Mouse (Mus musculus): ENCODE data around the gene Col9a1.

Gene Col9a1

GRCm38 (mm10) chr1:24177224-24177851, at the start of gene Col9a1:
Gene Col9a1, plus strand, starts transcription at chr1:24177610.
- no peak for DNase-seq (ENCODE audit: extremely low spot score, low read depth, low spot score)

- no peak for DNase-seq (ENCODE audit: extremely low spot score, low read depth, low spot score)
These were observed 49.5 kb upstream of the Col9a1 start for GRCm38 (mm10) chr1:24127866-24128265.

DNA sequence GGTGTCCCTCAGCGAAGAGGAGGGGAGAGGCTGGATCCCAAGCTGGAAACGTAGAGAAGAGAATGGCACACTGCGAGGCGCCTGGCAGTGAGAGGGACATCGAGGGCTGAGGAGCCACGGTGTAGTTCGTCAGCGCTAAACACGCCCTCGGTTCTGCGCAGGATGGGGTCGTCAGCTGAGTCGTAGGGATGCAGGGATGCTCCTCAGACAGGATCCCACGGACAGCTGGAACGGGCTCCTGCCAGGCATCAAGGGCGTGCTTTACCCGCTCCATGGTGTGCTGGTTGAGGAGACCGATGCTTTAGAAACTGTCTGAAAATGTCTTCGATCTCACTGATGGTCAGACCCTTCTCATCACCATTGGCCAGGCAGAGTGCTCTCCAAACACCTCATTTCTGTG, 43.6 kb upstream of the Col9a1 start:
- no peak for DNase-seq (ENCODE audit: extremely low spot score, low read depth, low spot score)

DNA sequence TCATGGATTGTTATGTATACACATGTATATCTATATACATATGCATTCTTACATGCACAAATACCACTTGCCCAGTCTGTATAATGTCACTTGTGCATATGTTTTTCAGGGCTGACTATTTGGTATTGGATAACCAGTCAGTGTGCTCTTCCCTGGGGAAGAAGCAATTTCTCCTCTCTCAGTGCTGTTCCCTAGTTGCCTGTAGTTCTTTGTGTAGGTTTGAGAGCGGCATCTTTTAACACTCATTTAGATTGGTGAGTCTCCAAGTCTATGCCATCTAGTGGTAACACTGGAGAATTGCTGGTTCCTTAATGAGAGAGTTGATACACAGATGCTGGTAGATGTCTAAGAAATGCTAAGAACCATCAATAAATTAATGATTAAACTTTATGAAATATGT, 42.6 kb upstream of the Col9a1 start:
- no peak for DNase-seq (ENCODE audit: extremely low spot score, low read depth, low spot score)

DNA sequence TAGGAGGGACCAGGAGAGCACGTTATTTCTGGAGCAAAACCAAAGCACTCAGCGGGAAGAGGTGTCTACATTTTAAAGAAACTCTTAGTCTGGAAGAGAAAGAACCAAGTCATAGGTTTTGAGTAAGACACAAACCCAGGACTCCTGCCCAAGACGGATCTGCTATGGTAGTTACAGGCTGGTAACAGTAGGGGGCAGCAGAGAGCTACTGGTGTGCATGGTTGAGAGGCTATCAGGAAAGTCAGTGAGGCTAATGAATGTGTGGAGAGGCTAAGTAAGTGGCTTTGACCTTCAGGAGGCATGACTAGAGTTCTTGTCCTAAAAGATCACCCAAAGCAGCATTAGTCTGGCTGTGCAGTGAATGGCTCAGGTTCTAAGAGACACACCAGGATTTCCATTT, 40.3 kb upstream of the Col9a1 start:
- DNase-seq (ENCODE audit: extremely low spot score, low read depth, low spot score), result no peak

DNA sequence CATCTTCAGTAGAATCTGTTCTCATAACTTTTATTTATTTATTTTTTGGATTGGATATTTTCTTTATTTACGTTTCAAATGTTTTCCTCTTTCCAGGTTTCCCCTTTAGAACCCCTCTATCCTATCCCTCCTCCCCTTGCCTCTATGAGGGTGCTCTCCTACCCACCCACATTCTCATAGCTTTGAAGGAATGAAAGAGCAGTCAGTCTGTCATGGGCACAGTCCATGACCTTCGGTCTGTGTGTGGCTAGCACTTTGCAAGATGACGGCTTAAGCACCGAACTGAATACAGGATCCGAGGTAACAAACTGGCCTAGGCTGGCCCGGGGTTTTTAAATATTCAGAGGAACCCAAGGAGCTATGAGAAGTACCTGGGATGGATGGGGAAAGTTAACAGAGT, 36.9 kb upstream of the Col9a1 start:
- no peak for DNase-seq (ENCODE audit: extremely low spot score, low read depth, low spot score)

DNA sequence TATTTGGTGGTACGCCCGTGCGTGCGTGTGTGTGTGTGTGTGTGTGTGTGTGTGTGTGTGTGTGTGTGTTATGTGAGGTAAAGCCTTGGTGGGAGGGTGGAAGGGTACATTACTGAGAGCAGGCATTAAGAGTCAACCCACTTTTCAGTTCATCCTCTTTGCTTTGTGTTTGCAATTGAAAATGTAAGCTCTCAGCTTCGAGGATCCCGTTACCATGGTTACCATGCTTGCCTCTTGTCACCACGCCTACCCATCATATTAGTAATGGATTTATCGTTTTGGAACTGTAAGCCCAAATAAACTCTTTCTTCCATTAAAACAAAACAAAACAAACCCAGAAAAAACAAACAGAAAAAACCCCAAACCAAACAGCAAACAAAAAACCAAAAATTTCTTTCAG, 33.9 kb upstream of the Col9a1 start:
- DNase-seq (ENCODE audit: extremely low spot score, low read depth, low spot score), result no peak

DNA sequence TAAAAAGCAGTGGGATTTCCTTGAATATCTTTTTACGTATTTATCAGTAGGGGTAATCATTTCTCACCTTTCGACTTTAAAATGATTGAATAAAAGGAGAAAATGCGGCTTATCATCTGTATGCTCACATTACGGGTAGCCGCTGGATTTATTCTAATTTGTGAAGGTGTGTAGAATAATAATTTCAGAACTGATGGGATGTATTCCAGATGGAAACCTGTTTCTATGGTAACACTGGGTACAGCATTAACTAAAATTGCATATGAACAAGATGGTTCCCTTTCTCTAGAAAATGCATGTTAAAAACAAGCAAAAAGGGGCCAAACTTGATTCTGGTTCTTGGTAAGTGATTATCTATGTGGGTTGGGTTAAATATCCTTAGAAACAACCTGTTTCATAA, 19.7 kb upstream of the Col9a1 start:
- no peak for DNase-seq (ENCODE audit: extremely low spot score, low read depth, low spot score)

- no peak for DNase-seq (ENCODE audit: extremely low spot score, low read depth, low spot score)
These were observed 8.0 kb upstream of the Col9a1 start for GRCm38 (mm10) chr1:24169410-24169809.

GRCm38 (mm10) chr1:24171205-24171866, 6.1 kb upstream of the Col9a1 start:
- DNase-seq (ENCODE audit: extremely low spot score, low read depth, low spot score), result no peak

DNA sequence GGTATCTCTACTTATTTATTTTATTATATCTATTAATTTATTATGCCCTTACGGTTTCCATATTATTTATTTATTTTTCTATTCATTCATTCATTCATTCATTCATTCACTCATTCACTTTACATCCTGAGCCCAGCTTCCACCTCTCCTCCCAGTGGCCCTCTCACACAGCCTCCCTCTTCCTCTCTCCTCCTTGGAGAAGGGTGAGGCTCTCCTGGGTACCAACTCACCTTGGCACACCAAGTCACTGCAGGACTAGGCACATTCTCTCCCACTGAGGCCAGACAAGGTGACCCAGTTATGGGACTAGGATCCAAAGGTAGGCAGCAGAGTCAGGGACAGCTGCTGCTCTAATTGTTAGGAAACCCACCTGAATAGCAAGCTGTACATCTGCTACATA, 5.5 kb upstream of the Col9a1 start:
- no peak for DNase-seq (ENCODE audit: extremely low spot score, low read depth, low spot score)

DNA sequence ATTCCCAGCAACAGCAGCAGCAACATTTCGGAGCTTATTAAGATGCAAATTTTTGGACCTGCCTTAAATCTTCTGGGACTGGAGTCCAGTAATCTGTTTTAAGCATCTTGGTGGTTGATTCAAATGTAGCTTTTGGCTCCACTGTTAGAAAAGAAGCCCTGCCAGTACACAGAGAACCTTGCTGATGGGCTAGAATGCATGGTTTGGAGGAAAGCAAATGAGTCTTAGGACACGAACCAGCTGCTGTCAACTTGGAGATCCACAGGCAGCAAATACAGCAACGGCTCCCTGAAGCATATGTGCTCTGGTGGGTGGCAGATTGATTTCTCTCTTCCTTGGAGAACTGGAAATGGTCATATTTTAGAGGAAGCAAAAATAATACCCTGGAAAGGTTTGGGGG, 4.8 kb upstream of the Col9a1 start:
- DNase-seq (ENCODE audit: extremely low spot score, low read depth, low spot score), result no peak

DNA sequence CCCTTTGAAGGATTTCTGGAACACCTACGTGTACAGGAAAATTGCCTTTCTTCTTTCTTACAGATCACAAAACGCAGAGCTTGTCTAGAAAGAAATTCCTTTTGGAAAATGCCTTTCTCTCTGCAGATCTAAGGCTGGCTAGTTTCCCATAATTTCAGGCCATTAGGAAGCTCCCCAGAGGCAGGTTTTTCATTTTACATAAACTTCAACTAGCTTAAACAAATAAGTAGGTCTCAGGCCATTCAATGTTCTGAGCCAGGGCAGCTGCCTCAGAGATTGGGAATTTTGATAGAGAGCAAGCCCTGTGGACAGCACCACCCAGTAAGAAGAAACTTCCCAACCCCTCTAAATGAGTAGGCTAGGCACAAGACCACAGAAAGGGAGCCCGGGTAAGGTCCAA, 1.6 kb upstream of the Col9a1 start:
- DNase-seq (ENCODE audit: extremely low spot score, low read depth, low spot score), result no peak

DNA sequence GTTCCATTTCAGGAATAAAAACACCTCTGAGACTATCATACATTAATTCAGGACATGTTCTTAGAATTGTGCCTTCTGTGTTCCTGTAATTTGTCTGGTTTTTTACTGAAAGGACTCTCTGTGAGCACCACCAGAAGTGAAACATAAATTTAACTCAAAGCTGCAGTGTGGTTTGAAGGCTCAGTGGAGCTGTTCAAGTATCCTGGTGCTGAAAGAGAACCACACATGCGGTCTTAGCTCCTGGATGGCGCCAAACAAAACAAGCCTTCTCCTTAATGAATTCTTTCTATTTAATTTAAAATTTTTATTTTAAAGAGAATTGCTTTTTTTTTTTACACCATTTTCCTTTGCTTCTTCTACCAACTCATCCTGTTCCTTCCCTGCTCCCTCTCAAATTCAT, 2.4 kb downstream of the Col9a1 start:
- DNase-seq (ENCODE audit: extremely low spot score, low read depth, low spot score), result no peak

- DNase-seq (ENCODE audit: extremely low spot score, low read depth, low spot score), result no peak
These were observed 7.6 kb downstream of the Col9a1 start for GRCm38 (mm10) chr1:24184981-24185380.

DNA sequence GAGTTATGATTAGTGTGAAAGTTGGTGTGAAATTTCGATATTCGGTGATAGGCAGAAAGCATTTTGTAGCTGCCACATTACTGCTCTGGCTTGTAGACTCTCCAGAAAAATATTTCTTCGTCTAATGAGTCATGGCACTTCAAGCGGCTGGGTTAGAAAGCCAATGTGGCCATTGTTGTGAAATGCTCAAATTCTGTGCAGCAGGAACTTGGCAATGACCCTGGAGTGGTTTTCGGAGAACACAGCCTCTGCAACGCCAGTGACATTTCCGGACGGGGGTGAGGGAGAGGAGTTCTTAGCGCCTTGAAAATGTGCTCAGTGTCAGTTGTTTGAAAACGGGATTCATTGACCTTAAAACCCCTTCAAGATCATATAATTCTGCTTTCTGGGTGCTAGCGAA, 9.6 kb downstream of the Col9a1 start:
- DNase-seq (ENCODE audit: extremely low spot score, low read depth, low spot score), result no peak

- no peak for DNase-seq (ENCODE audit: extremely low spot score, low read depth, low spot score)
These were observed 14.3 kb downstream of the Col9a1 start for GRCm38 (mm10) chr1:24191668-24192067.

DNA sequence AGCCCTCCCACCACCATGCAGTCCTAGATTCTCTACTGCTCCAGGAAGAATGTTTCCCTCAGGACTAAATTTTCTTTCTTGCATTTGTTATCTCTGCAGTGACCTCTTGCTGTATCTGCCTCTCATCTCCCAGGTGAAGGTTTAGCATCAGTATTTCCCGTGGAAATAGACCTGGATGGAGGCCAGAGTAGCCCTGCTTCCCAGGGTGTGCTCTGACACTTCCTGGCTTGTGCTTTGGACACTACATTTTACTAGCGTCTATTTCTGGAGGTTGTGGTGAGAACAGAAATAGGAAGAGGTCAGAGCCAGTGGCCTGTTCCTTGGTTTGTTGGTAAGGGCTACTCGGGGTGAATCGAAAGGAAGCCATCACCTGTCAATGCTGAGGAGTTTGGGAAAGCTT, 16.7 kb downstream of the Col9a1 start:
- no peak for DNase-seq (ENCODE audit: extremely low spot score, low read depth, low spot score)

GRCm38 (mm10) chr1:24195070-24195840, 17.8 kb downstream of the Col9a1 start:
- no peak for DNase-seq (ENCODE audit: extremely low spot score, low read depth, low spot score)

GRCm38 (mm10) chr1:24195951-24196517, 18.6 kb downstream of the Col9a1 start:
- peak; percentile 79 for DNase-seq (ENCODE audit: extremely low spot score, low read depth, low spot score)

GRCm38 (mm10) chr1:24211621-24212385, 34.4 kb downstream of the Col9a1 start:
- no peak for DNase-seq (ENCODE audit: extremely low spot score, low read depth, low spot score)
